Mouse (Mus musculus) G1E (cell line): ENCODE data around the gene Farp2. TPM values are rescaled to one million over a fixed set of nuclear protein-coding genes. Genes with fewer than 3 reads are reported as not detected.
"Not testable (repeated sequence)": the region's sequence is repeated elsewhere in the genome, so short reads cannot be mapped to it uniquely, and the experiment has no call there.

ENCODE experiments used
- ATAC-seq: 2 replicates; pipeline ENCODE4 v1.8.0; 2016; ENCODE audit warnings: mild to moderate bottlenecking; ENCODE audit not compliant: insufficient number of reproducible peaks, poor library complexity, low FRiP score, severe bottlenecking; ENCODE audit errors: extremely low read depth
- DNase-seq: peaks from one replicate; pipeline ENCODE4 v3.0.0; 2012; ENCODE audit warnings: low spot score
- H3K27me3 ChIP-seq: 2 replicates; pipeline ENCODE4 v1.6.1; 2012; ENCODE audit warnings: mild to moderate bottlenecking, low read length, inconsistent platforms; ENCODE audit not compliant: insufficient read depth
- H3K36me3 ChIP-seq: replicated peaks from 2 replicates; pipeline ENCODE3; 2012; ENCODE audit warnings: mild to moderate bottlenecking, inconsistent platforms
- H3K4me1 ChIP-seq: 2 replicates; pipeline ENCODE4 v1.6.1; 2012; ENCODE audit warnings: low read depth, low read length, inconsistent platforms, mixed read lengths; ENCODE audit not compliant: insufficient read depth
- H3K4me3 ChIP-seq: 2 replicates; pipeline ENCODE4 v1.5.1; 2012; ENCODE audit warnings: low read depth, mild to moderate bottlenecking, inconsistent platforms, low read length, moderate library complexity, mixed read lengths
- H3K9me3 ChIP-seq: replicated peaks from 2 replicates; pipeline ENCODE4 v1.6.1; 2012; ENCODE audit warnings: inconsistent platforms
- CTCF ChIP-seq: IDR thresholded peaks from 2 replicates; pipeline ENCODE4 v1.5.1; 2012; ENCODE audit warnings: low read depth, low read length, inconsistent platforms, mixed read lengths
- GATA1 ChIP-seq: IDR thresholded peaks from 2 replicates; pipeline ENCODE4 v1.6.1; 2012; ENCODE audit warnings: borderline replicate concordance, low read length, inconsistent platforms, mixed read lengths
- GATA2 ChIP-seq: IDR thresholded peaks from 2 replicates; pipeline ENCODE4 v1.6.1; 2012; ENCODE audit warnings: low read depth, low read length, inconsistent platforms, borderline replicate concordance
- POLR2AphosphoS5 ChIP-seq: IDR thresholded peaks from 2 replicates; pipeline ENCODE4 v1.6.1; 2012; ENCODE audit warnings: low read depth, low read length, inconsistent platforms; ENCODE audit not compliant: insufficient replicate concordance
- TAL1 ChIP-seq: conservative IDR thresholded peaks from 2 replicates; pipeline ENCODE4 v1.6.1; 2012; ENCODE audit warnings: low read depth, low read length, inconsistent platforms, mixed read lengths
- polyA plus RNA-seq: library from polyadenylated mRNA; stranded (reverse); fragments of >175 nt; gene quantifications from 2 replicates; pipeline ENCODE4 v1.2.3, GENCODE M21; 2012
- total RNA-seq, 2 experiments: library from RNA; stranded (forward) in 1 of 2; stranded (reverse) in 1 of 2; fragments of 200-1000 nt in 1 of 2; fragments of >200 nt in 1 of 2; fragmentation: Nextera tagmentation in 1 of 2; gene quantifications; 2 replicates each; pipeline ENCODE4 v1.2.3; 2014 to 2017

The Farp2 gene
- total and polyA plus RNA-seq, 3 experiments = 1.6 to 28.1 (median 5.4) TPM

- H3K4me3 ChIP-seq = no peak overlapping the region
- no peak for TF ChIP-seq GATA1
- TF ChIP-seq CTCF = no peak
- peaks cover 29% of the 10 kb centered on the region for H3K27me3 ChIP-seq
- ATAC-seq (peak; percentile 89), DNase-seq (no peak)
- H3K9me3 ChIP-seq = no peaks in the 10 kb centered on the region
- H3K4me1 ChIP-seq = peaks cover 5% of the 10 kb centered on the region
- no peaks in the 10 kb centered on the region for H3K36me3 ChIP-seq
These were observed 144.6 kb downstream of the Farp2 start for GRCm38 (mm10) chr1:93656325-93657024.

GRCm38 (mm10) chr1:93657025-93657360, 145.1 kb downstream of the Farp2 start:
- Histone ChIP-seq H3K27me3 (peaks cover 29% of the 10 kb centered on the region), H3K9me3 (no peaks in the 10 kb centered on the region), H3K36me3 (no peaks in the 10 kb centered on the region), H3K4me3 (no peak overlapping the region), H3K4me1 (peaks cover 5% of the 10 kb centered on the region)
- DNase-seq (no peak), ATAC-seq (no peak)
- TF ChIP-seq GATA1 (no peak), TAL1 (no peak), GATA2 (no peak), CTCF (no peak), POLR2AphosphoS5 (no peak)

GRCm38 (mm10) chr1:93658559-93658958, 146.7 kb downstream of the Farp2 start, which contains the start of gene Stk25:
Gene Stk25, minus strand, starts transcription at chr1:93658659.
- DNase-seq, H3K4me3 ChIP-seq, H3K9me3 ChIP-seq, H3K4me1 ChIP-seq, H3K36me3 ChIP-seq, ATAC-seq: not testable (repeated sequence)
- H3K27me3 ChIP-seq = peaks cover 35% of the 10 kb centered on the region

GRCm38 (mm10) chr1:93667760-93668400, 156.0 kb downstream of the Farp2 start:
- Histone ChIP-seq H3K27me3 (peaks cover 41% of the 10 kb centered on the region), H3K4me1 (peaks cover 16% of the 10 kb centered on the region), H3K9me3 (no peaks in the 10 kb centered on the region), H3K36me3 (no peaks in the 10 kb centered on the region), H3K4me3 (no peak overlapping the region)
- ATAC-seq = peak; percentile 43; the same call in 1 of the 2 replicates
- peak; percentile 33 for DNase-seq
- no peak for TF ChIP-seq POLR2AphosphoS5
- no peak for TF ChIP-seq GATA2

GRCm38 (mm10) chr1:93668791-93669548, 157.1 kb downstream of the Farp2 start:
- Histone ChIP-seq H3K4me1 (peaks cover 16% of the 10 kb centered on the region), H3K27me3 (peaks cover 40% of the 10 kb centered on the region), H3K36me3 (no peaks in the 10 kb centered on the region), H3K4me3 (peak overlapping the region; percentile 42), H3K9me3 (peaks cover under 1% of the 10 kb centered on the region; the same call in 1 of the 2 replicates)
- ATAC-seq = peak; percentile 69
- no peak for TF ChIP-seq GATA2
- TF ChIP-seq CTCF = peak; percentile 43; the same call in 1 of the 2 replicates
- no peak for TF ChIP-seq GATA1
- no peak for TF ChIP-seq POLR2AphosphoS5
- no peak for TF ChIP-seq TAL1
- peak; percentile 74 for DNase-seq

- H3K4me1 ChIP-seq = peaks cover 16% of the 10 kb centered on the region
- TF ChIP-seq GATA2 (no peak), POLR2AphosphoS5 (no peak), CTCF (no peak), TAL1 (no peak), GATA1 (no peak)
These were observed 158.1 kb downstream of the Farp2 start for GRCm38 (mm10) chr1:93669941-93670340.

More at GRCm38 (mm10) chr1:93669941-93670340, 158.1 kb downstream of the Farp2 start:
- peaks cover 38% of the 10 kb centered on the region for H3K27me3 ChIP-seq
- ATAC-seq = no peak
- no peak overlapping the region for H3K4me3 ChIP-seq
- no peaks in the 10 kb centered on the region for H3K36me3 ChIP-seq
- DNase-seq = no peak
- peaks cover 2% of the 10 kb centered on the region; the same call in 1 of the 2 replicates for H3K9me3 ChIP-seq

Other genes starting within 250 kb of the Farp2 start
- gene Mterf4, start 206.2 kb upstream of the Farp2 start, total RNA-seq (2014; fragmentation: Nextera tagmentation) = 20.2 and 25.5 TPM in 2 replicates
- 58.2 and 60.5 TPM in 2 replicates for gene Mterf4, start 206.2 kb upstream of the Farp2 start, total RNA-seq (2017)
- 4.4 and 5.0 TPM in 2 replicates for gene Mterf4, start 206.2 kb upstream of the Farp2 start, polyA plus RNA-seq
- 69.0 and 101 TPM in 2 replicates for gene Ppp1r7, start 169.2 kb upstream of the Farp2 start, total RNA-seq (2014; fragmentation: Nextera tagmentation)
- 31.2 and 37.2 TPM in 2 replicates for gene Ppp1r7, start 169.2 kb upstream of the Farp2 start, total RNA-seq (2017)
- gene Ppp1r7, start 169.2 kb upstream of the Farp2 start, polyA plus RNA-seq = 28.4 and 42.3 TPM in 2 replicates
- gene Pask, start 168.6 kb upstream of the Farp2 start, total RNA-seq (2014; fragmentation: Nextera tagmentation) = 23.8 and 25.1 TPM in 2 replicates
- 24.6 and 29.6 TPM in 2 replicates for gene Pask, start 168.6 kb upstream of the Farp2 start, total RNA-seq (2017)
- gene Pask, start 168.6 kb upstream of the Farp2 start, polyA plus RNA-seq = 6.0 and 10.0 TPM in 2 replicates
- gene Ano7, start 138.1 kb upstream of the Farp2 start, total RNA-seq (2014; fragmentation: Nextera tagmentation) = not detected in 2 replicates
- gene Ano7, start 138.1 kb upstream of the Farp2 start, total RNA-seq (2017) = 0.11 TPM in 1 of 2 replicates, not detected in the other
- not detected in 2 replicates for gene Ano7, start 138.1 kb upstream of the Farp2 start, polyA plus RNA-seq
- gene Hdlbp, start 33.3 kb upstream of the Farp2 start, total RNA-seq (2014; fragmentation: Nextera tagmentation) = 470 and 482 TPM in 2 replicates
- gene Hdlbp, start 33.3 kb upstream of the Farp2 start, total RNA-seq (2017) = 116 and 144 TPM in 2 replicates
- 57.5 and 62.1 TPM in 2 replicates for gene Hdlbp, start 33.3 kb upstream of the Farp2 start, polyA plus RNA-seq
- gene Stk25, start 146.6 kb downstream of the Farp2 start, total RNA-seq (2014; fragmentation: Nextera tagmentation) = 102 and 116 TPM in 2 replicates
- 64.8 and 72.8 TPM in 2 replicates for gene Stk25, start 146.6 kb downstream of the Farp2 start, total RNA-seq (2017)
- gene Stk25, start 146.6 kb downstream of the Farp2 start, polyA plus RNA-seq = 19.6 and 23.4 TPM in 2 replicates
- not detected in 2 replicates for gene Bok, start 173.6 kb downstream of the Farp2 start, total RNA-seq (2014; fragmentation: Nextera tagmentation)
- 0.41 TPM in 1 of 2 replicates, not detected in the other for gene Bok, start 173.6 kb downstream of the Farp2 start, total RNA-seq (2017)
- not detected in 2 replicates for gene Bok, start 173.6 kb downstream of the Farp2 start, polyA plus RNA-seq
- gene Atg4b, start 239.4 kb downstream of the Farp2 start, total RNA-seq (2014; fragmentation: Nextera tagmentation) = 78.9 and 82.2 TPM in 2 replicates
- gene Atg4b, start 239.4 kb downstream of the Farp2 start, total RNA-seq (2017) = 82.0 and 91.0 TPM in 2 replicates
- 4.4 and 6.9 TPM in 2 replicates for gene Atg4b, start 239.4 kb downstream of the Farp2 start, polyA plus RNA-seq
- 30.3 and 39.4 TPM in 2 replicates for gene Thap4, start 242.8 kb downstream of the Farp2 start, total RNA-seq (2014; fragmentation: Nextera tagmentation)
- gene Thap4, start 242.8 kb downstream of the Farp2 start, total RNA-seq (2017) = 27.9 and 31.2 TPM in 2 replicates
- gene Thap4, start 242.8 kb downstream of the Farp2 start, polyA plus RNA-seq = 60.1 and 71.1 TPM in 2 replicates